Mouse (Mus musculus) kidney, embryonic 14.5 days (tissue): Measurements from ENCODE around the gene March1. TPM values are rescaled to one million over a fixed set of nuclear protein-coding genes. Genes with fewer than 3 reads are reported as not detected.

Source experiments
- ATAC-seq: fragments of 200-750 bp; cut with Nextera tagmentation; 2 replicates; pipeline ENCODE4 v1.8.0; 2017; ENCODE audit warnings: moderate number of reproducible peaks, mild to moderate bottlenecking, moderate TSS enrichment, moderate library complexity; ENCODE audit not compliant: low FRiP score, low TSS enrichment
- H3K27ac ChIP-seq: fragments of 300-500 bp; sonication (generic); 2 replicates; pipeline ENCODE4 v1.5.1; 2014; ENCODE audit warnings: low read depth, mild to moderate bottlenecking, low read length, moderate library complexity, mixed read lengths
- H3K27me3 ChIP-seq: fragments of 300-500 bp; sonication (generic); 2 replicates; pipeline ENCODE4 v1.6.1; 2014; ENCODE audit warnings: mild to moderate bottlenecking, low read length; ENCODE audit not compliant: control insufficient read depth, insufficient read depth
- H3K36me3 ChIP-seq: fragments of 300-500 bp; sonication (generic); 2 replicates; pipeline ENCODE4 v1.6.1; 2014; ENCODE audit warnings: low read length, mixed read lengths; ENCODE audit not compliant: control insufficient read depth, insufficient read depth
- H3K4me1 ChIP-seq: fragments of 300-500 bp; sonication (generic); 2 replicates; pipeline ENCODE4 v1.6.1; 2014; ENCODE audit warnings: low read length, mixed read lengths; ENCODE audit not compliant: control insufficient read depth, insufficient read depth
- H3K4me2 ChIP-seq: fragments of 300-500 bp; sonication (generic); replicated peaks from 2 replicates; pipeline ENCODE4 v1.6.1; 2014; ENCODE audit warnings: low read depth, mild to moderate bottlenecking, low read length
- H3K4me3 ChIP-seq: fragments of 300-500 bp; sonication (generic); 2 replicates; pipeline ENCODE4 v1.5.1; 2014; ENCODE audit warnings: mild to moderate bottlenecking, low read length
- H3K9ac ChIP-seq: fragments of 300-500 bp; sonication (generic); 2 replicates; pipeline ENCODE4 v1.6.1; 2014; ENCODE audit warnings: low read depth, mild to moderate bottlenecking, low read length, moderate library complexity
- H3K9me3 ChIP-seq: fragments of 300-500 bp; sonication (generic); 2 replicates; pipeline ENCODE4 v1.6.1; 2016; ENCODE audit warnings: low read length; ENCODE audit not compliant: control insufficient read depth
- WGBS: fragments of 180-500 bp; shearing (Covaris S2); extraction: QIAGEN DNeasy Blood & Tissue Kit; methylation state at CpG from one replicate; pipeline ENCODE4 v1.1.7; 2014; 5-methylcytosine and 5-hydroxymethylcytosine counted together
- polyA plus RNA-seq: library from polyadenylated mRNA; unstranded; fragments of >200 nt; fragmentation: Nextera tagmentation; extraction: Ambion mirVana; gene quantifications from 2 replicates; pipeline ENCODE4 v1.2.1, GENCODE M21; 2014

The March1 gene
- polyA plus RNA-seq, 1 experiment from 2014 or later: 0.32 TPM

- peak; percentile 97 for ATAC-seq
- no peaks in the 10 kb centered on the region for H3K4me1 ChIP-seq
- WGBS: 0% methylated on average over 43 of the region's 45 CpGs
- no peaks in the 10 kb centered on the region for H3K27me3 ChIP-seq
- H3K9me3 ChIP-seq: no peaks in the 10 kb centered on the region
- peak within 1 kb of the TSS; percentile 41 for H3K4me2 ChIP-seq
- peak within 1 kb of the TSS; percentile 85 for H3K9ac ChIP-seq
- peak within 1 kb of the TSS; percentile 95 for H3K4me3 ChIP-seq
- peaks cover 20% of the 10 kb centered on the region for H3K36me3 ChIP-seq
- no peak within 1 kb of the TSS for H3K27ac ChIP-seq
Observed at GRCm38 (mm10) chr8:66486084-66486763, 868.5 kb downstream of the March1 start, which contains the start of gene Tma16. Gene Tma16, minus strand, starts transcription at chr8:66486530.

- H3K36me3 ChIP-seq: no peaks in the 10 kb centered on the region
- WGBS: 54% methylated on average over 3 of the region's 3 CpGs
- ATAC-seq: no peak
- no peak overlapping the region for H3K4me2 ChIP-seq
- no peak overlapping the region for H3K9ac ChIP-seq
- no peak overlapping the region for H3K4me3 ChIP-seq
- no peaks in the 10 kb centered on the region for H3K9me3 ChIP-seq
- no peaks in the 10 kb centered on the region for H3K4me1 ChIP-seq
- no peaks in the 10 kb centered on the region for H3K27me3 ChIP-seq
- H3K27ac ChIP-seq: no peak overlapping the region
Observed at GRCm38 (mm10) chr8:66488556-66488955, 870.9 kb downstream of the March1 start.

GRCm38 (mm10) chr8:66490624-66491023 lies 872.9 kb downstream of the March1 start:
- 87% methylated on average over 4 of the region's 4 CpGs for WGBS
- Histone ChIP-seq H3K36me3 (no peaks in the 10 kb centered on the region), H3K27ac (no peak overlapping the region), H3K4me1 (no peaks in the 10 kb centered on the region), H3K9ac (no peak overlapping the region), H3K27me3 (no peaks in the 10 kb centered on the region), H3K4me2 (no peak overlapping the region), H3K4me3 (no peak overlapping the region), H3K9me3 (no peaks in the 10 kb centered on the region)
- ATAC-seq: no peak

- WGBS: 65% methylated on average over 2 of the region's 2 CpGs
- Histone ChIP-seq H3K9ac (no peak overlapping the region), H3K27ac (no peak overlapping the region), H3K4me1 (no peaks in the 10 kb centered on the region), H3K4me2 (no peak overlapping the region), H3K9me3 (no peaks in the 10 kb centered on the region), H3K27me3 (no peaks in the 10 kb centered on the region), H3K36me3 (no peaks in the 10 kb centered on the region), H3K4me3 (no peak overlapping the region)
- no peak for ATAC-seq
Observed at GRCm38 (mm10) chr8:66494496-66494895, 876.8 kb downstream of the March1 start.

- H3K4me2 ChIP-seq: no peak overlapping the region
- no peaks in the 10 kb centered on the region for H3K4me1 ChIP-seq
- no peak overlapping the region for H3K27ac ChIP-seq
- no peaks in the 10 kb centered on the region for H3K27me3 ChIP-seq
- H3K9me3 ChIP-seq: no peaks in the 10 kb centered on the region
- H3K4me3 ChIP-seq: no peak overlapping the region
- H3K9ac ChIP-seq: no peak overlapping the region
- peak; percentile 88 for ATAC-seq
- H3K36me3 ChIP-seq: no peaks in the 10 kb centered on the region
- 7% methylated on average over 8 of the region's 8 CpGs for WGBS
Observed at GRCm38 (mm10) chr8:66495726-66496125, 878.0 kb downstream of the March1 start.

GRCm38 (mm10) chr8:66496998-66497577 lies 879.4 kb downstream of the March1 start:
- ATAC-seq: no peak
- no peaks in the 10 kb centered on the region for H3K9me3 ChIP-seq
- H3K27ac ChIP-seq: no peak overlapping the region
- no peaks in the 10 kb centered on the region for H3K27me3 ChIP-seq
- H3K36me3 ChIP-seq: no peaks in the 10 kb centered on the region
- H3K4me2 ChIP-seq: no peak overlapping the region
- H3K4me3 ChIP-seq: no peak overlapping the region
- H3K9ac ChIP-seq: no peak overlapping the region
- H3K4me1 ChIP-seq: no peaks in the 10 kb centered on the region
- WGBS: 41% methylated on average over 4 of the region's 4 CpGs

GRCm38 (mm10) chr8:66503381-66503780 lies 885.7 kb downstream of the March1 start:
- WGBS: 82% methylated on average over 2 of the region's 2 CpGs
- H3K36me3 ChIP-seq: no peaks in the 10 kb centered on the region
- H3K4me1 ChIP-seq: no peaks in the 10 kb centered on the region
- H3K9ac ChIP-seq: no peak overlapping the region
- H3K9me3 ChIP-seq: no peaks in the 10 kb centered on the region
- H3K4me3 ChIP-seq: no peak overlapping the region
- ATAC-seq: no peak
- no peak overlapping the region for H3K27ac ChIP-seq
- no peak overlapping the region for H3K4me2 ChIP-seq
- no peaks in the 10 kb centered on the region for H3K27me3 ChIP-seq

- Histone ChIP-seq H3K9me3 (no peaks in the 10 kb centered on the region), H3K4me1 (no peaks in the 10 kb centered on the region), H3K4me2 (no peak within 1 kb of the TSS), H3K27ac (no peak within 1 kb of the TSS), H3K9ac (no peak within 1 kb of the TSS), H3K27me3 (no peaks in the 10 kb centered on the region), H3K36me3 (no peaks in the 10 kb centered on the region), H3K4me3 (no peak within 1 kb of the TSS)
- no peak for ATAC-seq
- WGBS: 96% methylated on average over 22 of the region's 22 CpGs
Observed at GRCm38 (mm10) chr8:66511537-66511936, 893.8 kb downstream of the March1 start, which contains the start of gene Tktl2. Gene Tktl2, plus strand, starts transcription at chr8:66511756.

- no peak overlapping the region for H3K27ac ChIP-seq
- H3K27me3 ChIP-seq: no peaks in the 10 kb centered on the region
- 0 out of 2 replicates have a peak, but pooled peaks cover 2% of the 10 kb centered on the region for H3K9me3 ChIP-seq
- H3K9ac ChIP-seq: no peak overlapping the region
- H3K4me1 ChIP-seq: no peaks in the 10 kb centered on the region
- H3K4me2 ChIP-seq: no peak overlapping the region
- H3K36me3 ChIP-seq: no peaks in the 10 kb centered on the region
- no peak for ATAC-seq
- H3K4me3 ChIP-seq: no peak overlapping the region
- 92% methylated on average over 2 of the region's 2 CpGs for WGBS
Observed at GRCm38 (mm10) chr8:66519149-66519548, 901.4 kb downstream of the March1 start.
